Mouse (Mus musculus): Measurements from ENCODE around the gene Dnah17. TPM values are rescaled to one million over a fixed set of nuclear protein-coding genes. Genes with fewer than 3 reads are reported as not detected.
A peak's percentile ranks its signal among the peaks of the same experiment; 100 is the strongest.

Dnah17 gene
- polyA plus RNA-seq, 1 experiment from 2014 or later, result 0.10 TPM

- TF ChIP-seq CTCF (IDR thresholded peaks at IDR 0.05), result no peak
- no peak for TF ChIP-seq EP300 (IDR thresholded peaks at IDR 0.05)
- Histone ChIP-seq H3K9ac (replicated peaks; ENCODE audit: low read depth) (no peak overlapping the region), H3K4me1 (ENCODE audit: insufficient read depth, low read depth, low read length) (peaks cover 4% of the 10 kb centered on the region; the same call in 1 of the 2 replicates), H3K9me3 (ENCODE audit: low read length) (no peaks in the 10 kb centered on the region), H3K27me3 (replicated peaks; ENCODE audit: insufficient read depth, low read length) (no peaks in the 10 kb centered on the region), H3K4me3 (ENCODE audit: low read depth, low read length) (no peak overlapping the region), H3K4me2 (replicated peaks; ENCODE audit: low read depth, low read length) (no peak overlapping the region), H3K27ac (ENCODE audit: low read length) (no peak overlapping the region), H3K36me3 (ENCODE audit: insufficient read depth, low read length) (no peaks in the 10 kb centered on the region)
- WGBS, result 41% methylated on average over 5 of the region's 5 CpGs
- DNase-seq (ENCODE audit: low spot score), result no peak
- ATAC-seq, result no peak
These were observed 5.8 kb upstream of the Dnah17 start for GRCm38 (mm10) chr11:118136172-118136632.

DNA sequence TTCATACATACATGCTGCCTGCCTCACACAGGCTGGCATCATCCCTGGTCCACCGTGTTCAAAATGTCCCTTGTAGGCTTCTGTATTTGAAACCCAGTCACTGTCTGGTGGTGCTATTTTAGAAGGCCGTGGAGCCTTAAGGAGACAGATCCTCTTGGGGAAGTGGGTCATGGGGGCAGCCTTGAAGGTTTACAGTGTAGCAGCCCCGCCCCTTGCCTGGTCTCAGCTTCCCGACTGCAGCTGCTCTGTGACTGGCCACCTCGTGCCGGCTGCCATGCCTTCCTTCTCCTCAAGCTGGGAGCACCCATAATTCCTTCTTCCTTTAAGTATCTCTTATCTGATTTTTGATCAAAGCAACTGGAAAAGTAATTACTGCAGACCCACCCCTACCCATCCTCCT lies 4.8 kb upstream of the Dnah17 start:
- DNase-seq (ENCODE audit: low spot score), result peak; percentile 25
- H3K27ac ChIP-seq (ENCODE audit: low read length), result no peak overlapping the region
- H3K9ac ChIP-seq (replicated peaks; ENCODE audit: low read depth), result no peak overlapping the region
- no peaks in the 10 kb centered on the region for H3K9me3 ChIP-seq (ENCODE audit: low read length)
- no peak overlapping the region for H3K4me2 ChIP-seq (replicated peaks; ENCODE audit: low read depth, low read length)
- H3K27me3 ChIP-seq (replicated peaks; ENCODE audit: insufficient read depth, low read length), result no peaks in the 10 kb centered on the region
- H3K4me3 ChIP-seq (ENCODE audit: low read depth, low read length), result no peak overlapping the region
- 25% methylated on average over 6 of the region's 6 CpGs for WGBS
- peak; percentile 35; the same call in 1 of the 2 replicates for ATAC-seq
- TF ChIP-seq EP300 (IDR thresholded peaks at IDR 0.05), result no peak
- no peak for TF ChIP-seq CTCF (IDR thresholded peaks at IDR 0.05)
- peaks cover 4% of the 10 kb centered on the region; the same call in 1 of the 2 replicates for H3K4me1 ChIP-seq (ENCODE audit: insufficient read depth, low read depth, low read length)
- H3K36me3 ChIP-seq (ENCODE audit: insufficient read depth, low read length), result no peaks in the 10 kb centered on the region

- DNase-seq (ENCODE audit: low spot score), result peak; percentile 15
- TF ChIP-seq CTCF (IDR thresholded peaks at IDR 0.05) (no peak), EP300 (IDR thresholded peaks at IDR 0.05) (no peak)
These were observed 3.3 kb upstream of the Dnah17 start for GRCm38 (mm10) chr11:118133752-118134169.

GRCm38 (mm10) chr11:118133133-118133751 lies 2.8 kb upstream of the Dnah17 start:
- 67% methylated on average over 9 of the region's 9 CpGs for WGBS
- Histone ChIP-seq H3K36me3 (ENCODE audit: insufficient read depth, low read length) (no peaks in the 10 kb centered on the region), H3K27ac (ENCODE audit: low read length) (no peak overlapping the region), H3K4me1 (ENCODE audit: insufficient read depth, low read depth, low read length) (peaks cover 4% of the 10 kb centered on the region; the same call in 1 of the 2 replicates), H3K27me3 (replicated peaks; ENCODE audit: insufficient read depth, low read length) (no peaks in the 10 kb centered on the region), H3K4me2 (replicated peaks; ENCODE audit: low read depth, low read length) (no peak overlapping the region), H3K4me3 (ENCODE audit: low read depth, low read length) (no peak overlapping the region), H3K9ac (replicated peaks; ENCODE audit: low read depth) (no peak overlapping the region), H3K9me3 (ENCODE audit: low read length) (no peaks in the 10 kb centered on the region)
- no peak for TF ChIP-seq CTCF (IDR thresholded peaks at IDR 0.05)
- no peak for TF ChIP-seq EP300 (IDR thresholded peaks at IDR 0.05)
- DNase-seq (ENCODE audit: low spot score) (no peak), ATAC-seq (peak; percentile 4; the same call in 1 of the 2 replicates)

More at GRCm38 (mm10) chr11:118133752-118134169, 3.3 kb upstream of the Dnah17 start:
- peak; percentile 54 for ATAC-seq
- peaks cover 4% of the 10 kb centered on the region; the same call in 1 of the 2 replicates for H3K4me1 ChIP-seq (ENCODE audit: insufficient read depth, low read depth, low read length)
- no peak overlapping the region for H3K4me3 ChIP-seq (ENCODE audit: low read depth, low read length)
- no peak overlapping the region for H3K4me2 ChIP-seq (replicated peaks; ENCODE audit: low read depth, low read length)
- no peaks in the 10 kb centered on the region for H3K9me3 ChIP-seq (ENCODE audit: low read length)
- 28% methylated on average over 4 of the region's 4 CpGs for WGBS
- no peak overlapping the region for H3K27ac ChIP-seq (ENCODE audit: low read length)
- H3K9ac ChIP-seq (replicated peaks; ENCODE audit: low read depth), result no peak overlapping the region
- no peaks in the 10 kb centered on the region for H3K27me3 ChIP-seq (replicated peaks; ENCODE audit: insufficient read depth, low read length)
- H3K36me3 ChIP-seq (ENCODE audit: insufficient read depth, low read length), result no peaks in the 10 kb centered on the region

- H3K9me3 ChIP-seq (ENCODE audit: low read length), result no peaks in the 10 kb centered on the region
- no peak overlapping the region for H3K27ac ChIP-seq (ENCODE audit: low read length)
- no peak overlapping the region for H3K4me3 ChIP-seq (ENCODE audit: low read depth, low read length)
- no peaks in the 10 kb centered on the region for H3K36me3 ChIP-seq (ENCODE audit: insufficient read depth, low read length)
- ATAC-seq (no peak), DNase-seq (ENCODE audit: low spot score) (no peak)
- 54% methylated on average over 8 of the region's 8 CpGs for WGBS
- TF ChIP-seq CTCF (IDR thresholded peaks at IDR 0.05) (peak; percentile 40), EP300 (IDR thresholded peaks at IDR 0.05) (no peak)
- H3K9ac ChIP-seq (replicated peaks; ENCODE audit: low read depth), result no peak overlapping the region
- H3K4me1 ChIP-seq (ENCODE audit: insufficient read depth, low read depth, low read length), result peaks cover 4% of the 10 kb centered on the region; the same call in 1 of the 2 replicates
- no peaks in the 10 kb centered on the region for H3K27me3 ChIP-seq (replicated peaks; ENCODE audit: insufficient read depth, low read length)
- no peak overlapping the region for H3K4me2 ChIP-seq (replicated peaks; ENCODE audit: low read depth, low read length)
These were observed 1.7 kb upstream of the Dnah17 start for GRCm38 (mm10) chr11:118132136-118132535.

DNA sequence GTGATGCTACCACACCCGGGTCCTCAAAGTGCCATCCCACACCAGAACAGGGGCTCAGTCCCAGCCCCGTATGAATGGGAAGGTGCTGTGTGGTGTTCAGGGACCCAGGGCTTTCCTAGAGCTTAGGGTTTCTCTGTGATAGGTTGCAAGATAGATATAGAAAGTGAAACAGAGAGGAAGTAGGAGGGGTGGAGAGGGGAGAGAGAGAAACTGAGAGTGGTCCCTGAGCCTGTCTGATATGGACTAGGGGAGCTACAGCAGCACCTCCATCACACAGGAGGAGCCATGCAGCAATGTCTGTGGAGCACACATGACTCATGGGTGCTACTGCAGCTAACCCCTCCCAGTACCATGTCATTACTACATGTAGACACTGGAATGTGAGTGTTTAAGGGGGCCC lies 622 bp downstream of the Dnah17 start:
- no peak overlapping the region for H3K27ac ChIP-seq (ENCODE audit: low read length)
- H3K4me2 ChIP-seq (replicated peaks; ENCODE audit: low read depth, low read length), result no peak overlapping the region
- 89% methylated on average over 2 of the region's 2 CpGs for WGBS
- TF ChIP-seq CTCF (IDR thresholded peaks at IDR 0.05) (no peak), EP300 (IDR thresholded peaks at IDR 0.05) (no peak)
- DNase-seq (ENCODE audit: low spot score) (no peak), ATAC-seq (no peak)
- H3K4me1 ChIP-seq (ENCODE audit: insufficient read depth, low read depth, low read length), result no peaks in the 10 kb centered on the region
- no peaks in the 10 kb centered on the region for H3K27me3 ChIP-seq (replicated peaks; ENCODE audit: insufficient read depth, low read length)
- no peaks in the 10 kb centered on the region for H3K36me3 ChIP-seq (ENCODE audit: insufficient read depth, low read length)
- no peak overlapping the region for H3K9ac ChIP-seq (replicated peaks; ENCODE audit: low read depth)
- H3K4me3 ChIP-seq (ENCODE audit: low read depth, low read length), result no peak overlapping the region
- H3K9me3 ChIP-seq (ENCODE audit: low read length), result no peaks in the 10 kb centered on the region
